Mouse (Mus musculus) forebrain, embryonic 12.5 days (tissue): ENCODE measurements around the gene Nabp2. TPM values are rescaled to one million over a fixed set of nuclear protein-coding genes. Genes with fewer than 3 reads are reported as not detected.

Experiments used
- ATAC-seq: fragments of 200-750 bp; cut with Nextera tagmentation; 2 replicates; pipeline ENCODE4 v1.8.0; 2017; ENCODE audit warnings: moderate TSS enrichment; ENCODE audit not compliant: low FRiP score
- H3K27ac ChIP-seq: fragments of 300-500 bp; sonication (generic); 2 replicates; pipeline ENCODE4 v1.5.1; 2016; ENCODE audit warnings: mild to moderate bottlenecking
- H3K27me3 ChIP-seq: fragments of 300-500 bp; sonication (generic); 2 replicates; pipeline ENCODE4 v1.6.1; 2016; ENCODE audit warnings: mild to moderate bottlenecking
- H3K36me3 ChIP-seq: fragments of 300-500 bp; sonication (generic); replicated peaks from 2 replicates; pipeline ENCODE4 v1.6.1; 2016; ENCODE audit warnings: mild to moderate bottlenecking
- H3K4me1 ChIP-seq: fragments of 300-500 bp; sonication (generic); 2 replicates; pipeline ENCODE4 v1.6.1; 2016
- H3K4me2 ChIP-seq: fragments of 300-500 bp; sonication (generic); 2 replicates; pipeline ENCODE4 v1.6.1; 2016; ENCODE audit warnings: mild to moderate bottlenecking, moderate library complexity
- H3K4me3 ChIP-seq: fragments of 300-500 bp; sonication (generic); replicated peaks from 2 replicates; pipeline ENCODE4 v1.5.1; 2016; ENCODE audit warnings: mild to moderate bottlenecking
- H3K9ac ChIP-seq: fragments of 300-500 bp; sonication (generic); 2 replicates; pipeline ENCODE4 v1.6.1; 2016; ENCODE audit warnings: mild to moderate bottlenecking
- H3K9me3 ChIP-seq: fragments of 300-500 bp; sonication (generic); 2 replicates; pipeline ENCODE4 v1.6.1; 2016
- WGBS: fragments of 180-500 bp; shearing (Covaris S2); methylation state at CpG from one replicate; pipeline ENCODE4 v1.1.7; 2016; 5-methylcytosine and 5-hydroxymethylcytosine counted together
- polyA plus RNA-seq: library from polyadenylated mRNA; unstranded; fragments of >200 nt; fragmentation: Nextera tagmentation; extraction: Ambion mirVana; gene quantifications from 2 replicates; pipeline ENCODE4 v1.2.1, GENCODE M21; 2016

The Nabp2 gene
- polyA plus RNA-seq, 1 experiment from 2014 or later = 141 TPM

DNA sequence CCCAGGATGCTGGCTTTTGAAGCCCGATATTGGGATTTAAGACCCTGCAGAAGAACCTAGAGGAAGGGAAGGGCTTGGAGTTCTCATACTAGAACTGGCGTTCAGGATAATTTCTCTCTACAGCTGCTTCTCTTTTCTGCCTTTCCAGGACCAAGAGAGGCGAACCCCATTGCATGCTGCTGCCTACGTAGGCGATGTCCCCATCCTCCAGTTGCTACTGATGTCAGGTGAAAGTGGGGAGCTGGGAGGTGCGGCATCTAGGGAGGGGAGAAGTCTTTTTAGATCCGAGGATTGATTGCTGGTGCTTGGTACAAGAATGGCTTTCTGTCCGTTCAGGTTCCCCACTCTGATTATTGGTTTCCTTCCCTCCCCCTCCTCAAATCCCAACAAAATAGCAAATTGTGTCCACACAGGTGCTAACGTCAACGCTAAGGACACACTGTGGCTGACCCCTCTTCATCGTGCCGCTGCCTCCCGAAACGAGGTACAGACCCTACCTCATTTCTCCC, 33.3 kb downstream of the Nabp2 start:
- H3K27ac ChIP-seq = peak overlapping the region; percentile 94
- peak overlapping the region; percentile 100 for H3K4me3 ChIP-seq
- peaks cover 26% of the 10 kb centered on the region for H3K4me1 ChIP-seq
- no peaks in the 10 kb centered on the region for H3K9me3 ChIP-seq
- ATAC-seq = no peak
- 56% methylated on average over 14 of the region's 14 CpGs for WGBS
- no peaks in the 10 kb centered on the region for H3K27me3 ChIP-seq
- peak overlapping the region; percentile 61 for H3K4me2 ChIP-seq
- peaks cover 46% of the 10 kb centered on the region for H3K36me3 ChIP-seq
- peak overlapping the region; percentile 99 for H3K9ac ChIP-seq

DNA sequence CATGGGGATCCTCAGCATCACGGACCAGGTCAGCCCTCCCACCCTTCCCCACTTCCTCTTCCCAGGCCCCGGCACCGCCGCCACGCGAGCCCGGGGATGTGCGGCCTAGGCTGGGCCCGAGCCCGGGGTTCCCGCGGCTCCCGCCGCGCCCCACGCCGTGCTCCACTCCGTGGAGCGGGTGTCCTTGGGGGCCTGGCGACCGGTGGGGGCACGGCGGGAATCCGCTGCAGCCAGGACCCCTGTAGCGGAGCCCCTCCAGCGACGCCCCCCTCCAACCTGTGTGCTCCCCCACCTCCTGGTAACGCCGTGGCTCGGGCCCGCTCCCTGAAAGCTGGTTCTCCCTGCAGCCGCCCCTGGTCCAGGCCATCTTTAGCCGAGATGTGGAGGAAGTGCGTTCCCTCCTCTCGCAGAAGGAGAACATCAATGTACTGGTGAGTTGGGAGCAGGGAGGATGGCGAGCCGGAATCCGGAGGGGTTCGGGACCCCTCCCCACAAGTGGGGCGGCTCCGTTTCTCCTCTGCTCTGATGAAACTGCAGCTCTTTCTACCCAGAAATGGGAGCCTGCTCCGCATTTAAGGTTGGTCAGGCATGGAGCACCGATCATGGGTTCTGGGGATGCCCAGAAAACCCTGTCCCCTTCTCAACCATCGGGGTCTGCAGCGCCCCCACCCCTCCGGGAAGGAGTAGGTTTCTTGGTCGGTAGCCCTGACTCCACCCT, 33.9 kb downstream of the Nabp2 start:
- H3K27me3 ChIP-seq = no peaks in the 10 kb centered on the region
- H3K4me2 ChIP-seq = peak overlapping the region; percentile 61
- H3K4me1 ChIP-seq = peaks cover 26% of the 10 kb centered on the region
- H3K36me3 ChIP-seq = peaks cover 40% of the 10 kb centered on the region
- H3K4me3 ChIP-seq = peak overlapping the region; percentile 100
- peak; percentile 82 for ATAC-seq
- H3K9ac ChIP-seq = peak overlapping the region; percentile 99
- H3K9me3 ChIP-seq = no peaks in the 10 kb centered on the region
- under 1% methylated on average over 23 of the region's 47 CpGs for whole genome bisulfite sequencing
- H3K27ac ChIP-seq = peak overlapping the region; percentile 94

DNA sequence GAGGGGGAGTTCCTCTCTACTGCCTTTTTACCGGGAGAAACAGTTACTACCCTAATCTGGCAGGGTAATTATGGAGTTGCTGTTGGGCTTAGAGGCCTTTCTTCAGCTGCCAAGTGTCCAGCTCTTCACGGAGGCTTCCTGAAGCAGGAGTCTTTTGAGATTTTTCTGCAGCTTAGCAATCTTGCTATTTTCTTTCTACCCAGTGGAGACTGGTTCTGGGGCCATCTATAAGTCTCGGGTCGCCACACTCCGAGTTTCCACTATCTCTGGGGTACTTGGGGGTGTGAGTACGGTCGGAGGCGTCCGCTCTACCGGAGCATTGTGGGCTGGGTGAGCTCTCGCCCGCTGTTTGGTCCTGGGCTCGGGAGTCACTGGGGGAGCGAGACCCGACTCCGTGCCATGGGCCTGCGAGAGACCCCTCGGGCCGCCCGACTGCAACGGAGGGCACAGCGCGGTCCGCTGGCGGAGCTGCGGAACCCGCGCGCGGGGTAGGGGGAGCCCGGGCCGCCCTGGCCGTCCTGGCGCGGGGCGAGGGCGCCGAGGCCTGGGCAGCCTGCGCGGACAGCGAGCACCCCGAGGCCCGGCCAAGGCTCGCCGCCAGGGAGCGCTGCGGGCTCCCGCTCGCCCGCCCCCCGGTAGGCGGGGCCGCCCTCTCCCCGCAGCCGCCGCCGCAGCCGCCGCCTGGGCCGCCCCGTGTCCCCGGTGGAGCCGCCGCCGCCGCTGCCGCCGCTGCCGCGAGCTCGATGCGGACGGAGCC, 34.7 kb downstream of the Nabp2 start, which contains the start of gene Ankrd52:
TSS of gene Ankrd52 (plus strand) at position 661 of the 757 bp plus-strand sequence.
- peak; percentile 89 for ATAC-seq
- no peaks in the 10 kb centered on the region for H3K27me3 ChIP-seq
- under 1% methylated on average over 45 of the region's 73 CpGs for WGBS

DNA sequence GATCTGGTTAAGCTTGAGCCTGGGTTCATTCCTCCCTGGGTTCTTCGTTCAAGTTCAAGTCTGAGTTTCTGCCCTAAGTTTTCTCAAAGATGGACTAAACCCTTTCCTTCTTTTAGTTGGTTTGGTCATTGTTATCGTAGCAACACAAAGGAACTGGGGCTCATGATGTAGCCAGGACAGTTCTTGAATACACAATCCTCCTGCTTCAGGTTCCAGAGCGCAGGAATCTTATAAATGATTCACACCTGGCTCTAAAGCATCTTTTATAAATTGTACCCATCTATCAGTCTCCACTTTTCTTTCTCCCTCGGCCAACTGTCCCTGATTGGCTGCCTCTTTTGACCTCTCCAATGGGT, 35.2 kb downstream of the Nabp2 start:
- peaks cover 26% of the 10 kb centered on the region for H3K4me1 ChIP-seq
- WGBS = 40% methylated on average over 4 of the region's 4 CpGs
- peak overlapping the region; percentile 100 for H3K4me3 ChIP-seq
- peak overlapping the region; percentile 99 for H3K9ac ChIP-seq
- no peaks in the 10 kb centered on the region for H3K9me3 ChIP-seq
- no peak for ATAC-seq
- peaks cover 29% of the 10 kb centered on the region for H3K36me3 ChIP-seq
- peak overlapping the region; percentile 94 for H3K27ac ChIP-seq
- no peaks in the 10 kb centered on the region for H3K27me3 ChIP-seq
- H3K4me2 ChIP-seq = peak overlapping the region; percentile 61

More for the DNA sequence above, 34.7 kb downstream of the Nabp2 start, which contains the start of gene Ankrd52:
- Histone ChIP-seq H3K9me3 (no peaks in the 10 kb centered on the region), H3K4me3 (peak within 1 kb of the TSS; percentile 100), H3K4me1 (peaks cover 26% of the 10 kb centered on the region), H3K4me2 (peak within 1 kb of the TSS; percentile 61), H3K36me3 (peaks cover 33% of the 10 kb centered on the region), H3K9ac (peak within 1 kb of the TSS; percentile 99), H3K27ac (peak within 1 kb of the TSS; percentile 94)

DNA sequence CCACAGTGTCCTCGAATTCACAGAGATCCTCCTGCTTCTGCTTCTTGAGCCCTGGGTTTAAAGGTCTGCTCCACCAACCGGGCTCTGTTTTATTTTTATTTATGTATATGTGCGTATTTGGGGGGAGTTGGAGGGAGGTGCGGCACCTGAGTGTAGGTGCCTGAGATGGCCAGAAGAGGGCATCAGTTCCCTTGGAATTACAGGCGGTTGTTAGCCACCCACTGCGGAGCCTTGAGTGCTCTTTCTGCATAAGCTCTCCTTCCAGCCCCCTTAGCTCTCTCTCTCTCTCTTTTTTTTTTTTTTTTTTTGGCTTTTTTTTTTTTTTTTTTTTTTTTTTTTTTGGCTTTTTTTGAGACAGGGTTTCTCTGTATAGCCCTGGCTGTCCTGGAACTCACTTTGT, 36.9 kb downstream of the Nabp2 start:
- Histone ChIP-seq H3K27ac (no peak overlapping the region), H3K4me1 (peaks cover 29% of the 10 kb centered on the region), H3K36me3 (peaks cover 12% of the 10 kb centered on the region), H3K9ac (no peak overlapping the region), H3K9me3 (no peaks in the 10 kb centered on the region), H3K27me3 (0 out of 2 replicates have a peak, but pooled peaks cover 3% of the 10 kb centered on the region), H3K4me2 (no peak overlapping the region), H3K4me3 (no peak overlapping the region)
- 83% methylated on average over 6 of the region's 6 CpGs for WGBS
- no peak for ATAC-seq

DNA sequence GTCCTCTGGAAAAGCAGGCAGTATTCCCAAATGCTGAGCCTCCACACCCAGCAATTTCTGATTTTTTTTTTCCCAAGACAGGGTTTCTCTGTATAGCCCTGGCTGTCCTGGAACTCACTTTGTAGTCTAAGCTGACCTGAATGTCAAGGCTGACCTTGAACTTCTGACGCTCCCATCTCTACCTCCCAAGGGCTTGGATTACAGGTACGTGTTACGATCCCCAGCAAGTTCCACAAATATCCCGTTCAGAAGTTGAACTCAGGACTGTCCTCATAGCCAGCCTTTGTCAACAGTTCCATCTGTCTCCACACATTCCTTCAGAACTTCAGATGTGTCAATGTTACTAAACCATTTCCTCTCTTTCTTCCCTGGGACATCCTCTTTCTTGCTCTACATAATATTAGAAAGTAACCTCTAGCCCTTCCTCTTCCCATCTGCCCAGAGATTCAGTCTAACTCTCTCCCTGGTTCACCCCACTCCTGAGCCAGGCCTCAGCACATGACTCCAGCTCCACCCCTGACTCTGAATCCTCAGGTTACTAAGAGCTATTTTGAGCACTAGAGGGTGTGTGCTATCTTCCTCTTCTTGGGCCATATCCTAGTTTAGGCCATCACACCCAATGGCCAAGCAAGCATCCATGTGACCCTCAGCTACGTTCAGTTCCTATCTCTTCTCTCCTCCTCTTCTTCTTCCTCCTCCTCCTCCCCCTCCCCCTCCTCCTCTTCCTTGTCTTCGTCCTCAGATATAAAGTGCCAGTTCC, 38.1 kb downstream of the Nabp2 start:
- ATAC-seq = no peak
- 82% methylated on average over 6 of the region's 6 CpGs for WGBS
- Histone ChIP-seq H3K4me1 (peaks cover 21% of the 10 kb centered on the region), H3K4me2 (no peak overlapping the region), H3K9ac (no peak overlapping the region), H3K27me3 (0 out of 2 replicates have a peak, but pooled peaks cover 3% of the 10 kb centered on the region), H3K36me3 (peaks cover 1% of the 10 kb centered on the region; the same call in 1 of the 2 replicates), H3K9me3 (no peaks in the 10 kb centered on the region), H3K27ac (no peak overlapping the region), H3K4me3 (no peak overlapping the region)

DNA sequence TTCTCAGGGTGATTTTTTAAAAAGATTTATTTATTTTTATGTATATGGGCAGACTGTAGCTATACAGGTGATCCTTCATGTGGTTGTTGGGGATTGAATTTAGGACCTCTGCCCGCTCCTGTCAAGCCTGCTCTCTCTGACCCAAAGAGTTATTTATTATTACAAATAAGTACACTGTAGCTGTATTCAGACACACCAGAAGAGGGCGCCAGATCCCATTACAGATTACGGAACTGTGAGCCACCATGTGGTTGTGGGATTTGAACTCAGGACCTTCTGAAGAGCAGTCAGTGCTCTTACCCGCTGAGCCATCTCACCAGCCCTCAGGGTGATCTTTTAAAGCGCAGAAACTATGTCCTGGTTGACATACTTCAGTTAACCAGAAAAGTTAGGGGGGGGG, 39.1 kb downstream of the Nabp2 start:
- 0 out of 2 replicates have a peak, but pooled peaks cover 3% of the 10 kb centered on the region for H3K27me3 ChIP-seq
- H3K9me3 ChIP-seq = no peaks in the 10 kb centered on the region
- H3K4me3 ChIP-seq = no peak overlapping the region
- peaks cover 26% of the 10 kb centered on the region for H3K4me1 ChIP-seq
- 76% methylated on average over 5 of the region's 5 CpGs for WGBS
- H3K9ac ChIP-seq = no peak overlapping the region
- no peak overlapping the region for H3K27ac ChIP-seq
- no peak overlapping the region for H3K4me2 ChIP-seq
- no peaks in the 10 kb centered on the region for H3K36me3 ChIP-seq
- ATAC-seq = no peak

DNA sequence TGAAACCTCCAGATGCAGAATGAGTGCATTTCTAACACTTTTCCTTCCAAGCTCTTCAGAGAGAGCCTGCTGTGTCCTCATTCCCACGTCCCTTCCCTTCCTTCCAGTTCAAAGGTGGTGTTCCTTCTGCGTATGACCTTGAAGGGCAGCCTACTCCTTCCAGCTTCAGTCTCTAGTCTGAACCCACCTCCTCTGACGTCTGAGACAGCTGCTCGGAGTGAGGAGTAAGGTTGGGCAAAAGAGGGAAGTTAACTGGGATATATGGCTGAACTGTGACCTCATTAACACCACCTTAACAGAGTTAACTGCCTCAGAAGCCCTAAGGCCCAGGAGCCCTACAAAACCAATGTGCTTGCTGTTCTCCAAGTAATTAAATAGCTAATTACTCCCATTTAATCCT, 40.7 kb downstream of the Nabp2 start:
- H3K9me3 ChIP-seq = no peaks in the 10 kb centered on the region
- no peak overlapping the region for H3K4me3 ChIP-seq
- H3K4me1 ChIP-seq = peaks cover 18% of the 10 kb centered on the region
- H3K4me2 ChIP-seq = no peak overlapping the region
- ATAC-seq = no peak
- 62% methylated on average over 4 of the region's 4 CpGs for WGBS
- 0 out of 2 replicates have a peak, but pooled peaks cover 1% of the 10 kb centered on the region for H3K36me3 ChIP-seq
- 0 out of 2 replicates have a peak overlapping the region, but pooled peaks have one; percentile 1 for H3K27ac ChIP-seq
- 0 out of 2 replicates have a peak, but pooled peaks cover 3% of the 10 kb centered on the region for H3K27me3 ChIP-seq
- 0 out of 2 replicates have a peak overlapping the region, but pooled peaks have one; percentile 12 for H3K9ac ChIP-seq

DNA sequence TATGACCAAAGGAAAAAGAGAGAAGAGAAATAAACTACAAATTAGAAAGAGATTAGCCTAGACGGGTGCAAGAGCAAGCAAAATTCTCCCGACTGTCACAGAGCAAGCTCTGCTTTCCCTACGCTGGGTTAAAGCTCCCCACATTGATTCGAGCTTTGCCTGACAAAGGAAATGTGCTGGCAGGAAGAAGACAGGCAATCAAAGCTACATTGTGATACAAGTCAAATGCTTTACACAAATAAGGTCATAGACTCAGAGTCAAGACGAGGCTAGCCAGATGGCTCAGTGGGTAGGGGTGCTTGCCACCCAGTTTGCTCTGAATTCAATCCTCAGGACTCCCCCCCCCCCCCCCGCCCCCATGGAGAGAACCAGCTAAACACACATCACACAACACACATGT, 41.3 kb downstream of the Nabp2 start:
- Histone ChIP-seq H3K36me3 (peaks cover 7% of the 10 kb centered on the region), H3K4me2 (no peak overlapping the region), H3K9me3 (no peaks in the 10 kb centered on the region), H3K4me3 (no peak overlapping the region), H3K27ac (peak overlapping the region; percentile 96; the same call in 1 of the 2 replicates), H3K27me3 (0 out of 2 replicates have a peak, but pooled peaks cover 3% of the 10 kb centered on the region), H3K4me1 (peaks cover 18% of the 10 kb centered on the region), H3K9ac (no peak overlapping the region)
- WGBS = 52% methylated on average over 5 of the region's 6 CpGs
- no peak for ATAC-seq

DNA sequence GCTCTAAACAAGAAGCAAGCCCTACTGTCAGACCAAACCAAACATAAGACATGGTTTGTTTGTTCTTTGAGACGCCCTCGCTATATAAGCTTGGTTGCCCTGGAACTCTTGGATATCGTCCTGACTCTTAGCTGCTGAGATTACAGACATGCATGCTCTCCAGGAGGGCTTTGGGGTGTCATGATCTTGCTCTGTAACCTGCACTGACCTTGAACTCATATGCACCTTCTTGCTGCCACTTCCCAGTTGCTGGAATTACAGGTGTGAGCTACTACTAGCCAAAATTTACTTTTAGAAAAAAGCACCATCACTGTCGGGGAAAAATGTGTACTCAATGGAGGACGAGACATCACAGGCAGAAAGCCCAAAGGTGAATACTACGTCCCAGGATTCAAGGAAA, 41.7 kb downstream of the Nabp2 start:
- 0 out of 2 replicates have a peak, but pooled peaks cover 3% of the 10 kb centered on the region for H3K27me3 ChIP-seq
- peak overlapping the region; percentile 71 for H3K4me2 ChIP-seq
- WGBS = 78% methylated on average over 6 of the region's 6 CpGs
- H3K36me3 ChIP-seq = peaks cover 9% of the 10 kb centered on the region
- H3K27ac ChIP-seq = peak overlapping the region; percentile 96
- H3K9me3 ChIP-seq = no peaks in the 10 kb centered on the region
- no peak for ATAC-seq
- H3K4me1 ChIP-seq = peaks cover 18% of the 10 kb centered on the region
- peak overlapping the region; percentile 69 for H3K9ac ChIP-seq
- peak overlapping the region; percentile 65 for H3K4me3 ChIP-seq

DNA sequence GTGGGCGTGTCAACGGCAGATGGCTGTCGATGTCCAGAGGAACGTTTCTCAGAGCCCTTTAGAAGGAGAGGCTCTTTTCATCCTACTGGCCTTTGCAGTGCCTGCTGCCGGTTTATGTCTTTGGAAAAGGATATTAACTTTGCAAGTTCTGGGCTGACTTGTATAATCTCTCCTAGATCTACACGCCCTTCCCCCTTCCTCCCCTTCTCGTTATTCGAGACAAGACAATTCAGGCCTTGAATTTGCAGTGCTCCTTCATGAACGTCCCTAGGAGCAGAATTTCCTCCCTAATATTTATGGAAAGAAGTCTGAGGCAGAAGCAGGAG, 42.1 kb downstream of the Nabp2 start:
- H3K36me3 ChIP-seq = peaks cover 14% of the 10 kb centered on the region
- no peaks in the 10 kb centered on the region for H3K9me3 ChIP-seq
- peaks cover 18% of the 10 kb centered on the region for H3K4me1 ChIP-seq
- 6% methylated on average over 9 of the region's 9 CpGs for WGBS
- peak overlapping the region; percentile 71 for H3K4me2 ChIP-seq
- peak overlapping the region; percentile 65 for H3K4me3 ChIP-seq
- H3K27ac ChIP-seq = peak overlapping the region; percentile 96
- ATAC-seq = no peak
- 0 out of 2 replicates have a peak, but pooled peaks cover 3% of the 10 kb centered on the region for H3K27me3 ChIP-seq
- peak overlapping the region; percentile 69 for H3K9ac ChIP-seq
